Mouse (Mus musculus): Measurements from ENCODE around the gene Sorcs3. TPM values are rescaled to one million over a fixed set of nuclear protein-coding genes. Genes with fewer than 3 reads are reported as not detected.

The Sorcs3 gene
- total and polyA plus RNA-seq, 3 experiments, result not detected

- DNase-seq (ENCODE audit: low read depth, low spot score), result no peak
- no peak overlapping the region for H3K4me3 ChIP-seq (ENCODE audit: control insufficient read depth in 1 of 2, insufficient read depth in 1 of 2, low read depth in 2 of 2, low read length in 2 of 2)
- H3K27me3 ChIP-seq (ENCODE audit: control insufficient read depth in 1 of 2, insufficient read depth in 2 of 2, low read length in 2 of 2), result no peaks in the 10 kb centered on the region
- H3K4me1 ChIP-seq (ENCODE audit: control insufficient read depth in 1 of 2, insufficient read depth in 2 of 2, low read length in 2 of 2), result no peaks in the 10 kb centered on the region
- H3K27ac ChIP-seq (ENCODE audit: control insufficient read depth, low read depth, low read length), result no peak overlapping the region
- no peaks in the 10 kb centered on the region for H3K9me3 ChIP-seq (replicated peaks; ENCODE audit: insufficient read depth, low read length)
- H3K9ac ChIP-seq (ENCODE audit: control insufficient read depth, low read depth, low read length, poor library complexity, severe bottlenecking), result no peak overlapping the region
- no peaks in the 10 kb centered on the region for H3K36me3 ChIP-seq (ENCODE audit: control insufficient read depth in 1 of 2, insufficient read depth in 2 of 2, low read length in 2 of 2)
- TF ChIP-seq ELF1 (IDR thresholded peaks at IDR 0.05; ENCODE audit: low read depth, low read length) (no peak), HCFC1 (IDR thresholded peaks at IDR 0.05; ENCODE audit: low read depth, low read length) (no peak), RCOR1 (IDR thresholded peaks at IDR 0.05; ENCODE audit: low read depth, low read length) (no peak), MAZ (IDR thresholded peaks at IDR 0.05; ENCODE audit: low read depth, low read length) (no peak), EP300 (IDR thresholded peaks at IDR 0.05; ENCODE audit: low read depth in 1 of 2, low read length in 2 of 2) (no peak), ZC3H11A (IDR thresholded peaks at IDR 0.05; ENCODE audit: low read depth, low read length) (no peak), NELFE (IDR thresholded peaks at IDR 0.05; ENCODE audit: low read depth, low read length) (no peak), JUND (IDR thresholded peaks at IDR 0.05; ENCODE audit: low read depth, low read length) (no peak), SIN3A (IDR thresholded peaks at IDR 0.05; ENCODE audit: low read length) (no peak), KAT2A (conservative IDR thresholded peaks at IDR 0.05; ENCODE audit: low read depth, low read length) (no peak), CHD2 (IDR thresholded peaks at IDR 0.05; ENCODE audit: low read length) (no peak), CTCF (IDR thresholded peaks at IDR 0.05 in 2 of 3, conservative IDR thresholded peaks at IDR 0.05 in 1 of 3; ENCODE audit: control insufficient read depth in 1 of 3, insufficient read depth in 1 of 3, low read depth in 2 of 3, low read length in 3 of 3, poor library complexity in 1 of 3, severe bottlenecking in 1 of 3) (no peak), ZNF384 (IDR thresholded peaks at IDR 0.05; ENCODE audit: low read depth, low read length) (no peak), MXI1 (IDR thresholded peaks at IDR 0.05; ENCODE audit: low read depth, low read length) (no peak), MEF2A (IDR thresholded peaks at IDR 0.05; ENCODE audit: extremely low read depth, insufficient replicate concordance, low read depth, low read length, poor library complexity, severe bottlenecking) (no peak), POLR2AphosphoS5 (IDR thresholded peaks at IDR 0.05; ENCODE audit: borderline replicate concordance, low read depth, low read length) (no peak)
- H3K79me2 ChIP-seq (ENCODE audit: control insufficient read depth, insufficient read depth, low read length, poor library complexity), result no peaks in the 10 kb centered on the region
Measured at GRCm38 (mm10) chr19:48660201-48660600, 454.4 kb downstream of the Sorcs3 start.

- Histone ChIP-seq H3K27me3 (ENCODE audit: control insufficient read depth in 1 of 2, insufficient read depth in 2 of 2, low read length in 2 of 2) (no peaks in the 10 kb centered on the region), H3K27ac (ENCODE audit: control insufficient read depth, low read depth, low read length) (no peak overlapping the region), H3K9ac (ENCODE audit: control insufficient read depth, low read depth, low read length, poor library complexity, severe bottlenecking) (no peak overlapping the region), H3K36me3 (ENCODE audit: control insufficient read depth in 1 of 2, insufficient read depth in 2 of 2, low read length in 2 of 2) (no peaks in the 10 kb centered on the region), H3K4me3 (ENCODE audit: control insufficient read depth in 1 of 2, insufficient read depth in 1 of 2, low read depth in 2 of 2, low read length in 2 of 2) (no peak overlapping the region), H3K4me1 (ENCODE audit: control insufficient read depth in 1 of 2, insufficient read depth in 2 of 2, low read length in 2 of 2) (no peaks in the 10 kb centered on the region), H3K9me3 (replicated peaks; ENCODE audit: insufficient read depth, low read length) (no peaks in the 10 kb centered on the region), H3K79me2 (ENCODE audit: control insufficient read depth, insufficient read depth, low read length, poor library complexity) (no peaks in the 10 kb centered on the region)
- TF ChIP-seq USF1 (IDR thresholded peaks at IDR 0.05; ENCODE audit: low read depth, low read length), result no peak
- no peak for TF ChIP-seq UBTF (IDR thresholded peaks at IDR 0.05; ENCODE audit: borderline replicate concordance, insufficient read depth, low read depth, low read length)
- TF ChIP-seq USF2 (IDR thresholded peaks at IDR 0.05; ENCODE audit: borderline replicate concordance in 1 of 2, insufficient read depth in 1 of 2, low read depth in 1 of 2, low read length in 2 of 2), result no peak
- TF ChIP-seq NRF1 (IDR thresholded peaks at IDR 0.05; ENCODE audit: insufficient read depth, low read depth, low read length, poor library complexity, severe bottlenecking), result no peak
- TF ChIP-seq ZKSCAN1 (IDR thresholded peaks at IDR 0.05; ENCODE audit: low read depth, low read length), result no peak
- TF ChIP-seq TBP (IDR thresholded peaks at IDR 0.05; ENCODE audit: low read depth, low read length), result no peak
- no peak for TF ChIP-seq E2F4 (IDR thresholded peaks at IDR 0.05; ENCODE audit: borderline replicate concordance, low read depth, low read length)
- TF ChIP-seq GATA1 (IDR thresholded peaks at IDR 0.05; ENCODE audit: low read depth, low read length), result no peak
- TF ChIP-seq RAD21 (IDR thresholded peaks at IDR 0.05; ENCODE audit: low read depth, low read length), result no peak
- TF ChIP-seq MXI1 (IDR thresholded peaks at IDR 0.05; ENCODE audit: low read depth, low read length), result no peak
- TF ChIP-seq MAFK (IDR thresholded peaks at IDR 0.05; ENCODE audit: borderline replicate concordance, low read depth, low read length), result no peak
- no peak for TF ChIP-seq RCOR1 (IDR thresholded peaks at IDR 0.05; ENCODE audit: low read depth, low read length)
- no peak for TF ChIP-seq SIN3A (IDR thresholded peaks at IDR 0.05; ENCODE audit: low read length)
- no peak for TF ChIP-seq EP300 (IDR thresholded peaks at IDR 0.05; ENCODE audit: low read depth in 1 of 2, low read length in 2 of 2)
- TF ChIP-seq ZNF384 (IDR thresholded peaks at IDR 0.05; ENCODE audit: low read depth, low read length), result no peak
- no peak for TF ChIP-seq TAL1 (IDR thresholded peaks at IDR 0.05; ENCODE audit: low read length)
- TF ChIP-seq MAX (IDR thresholded peaks at IDR 0.05; ENCODE audit: low read length), result no peak
- TF ChIP-seq CTCF (IDR thresholded peaks at IDR 0.05 in 2 of 3, conservative IDR thresholded peaks at IDR 0.05 in 1 of 3; ENCODE audit: control insufficient read depth in 1 of 3, insufficient read depth in 1 of 3, low read depth in 2 of 3, low read length in 3 of 3, poor library complexity in 1 of 3, severe bottlenecking in 1 of 3), result no peak
- no peak for DNase-seq (ENCODE audit: low read depth, low spot score)
Measured at GRCm38 (mm10) chr19:48679896-48680295, 474.1 kb downstream of the Sorcs3 start.
